In genomic region chr11:120623961-120624679, GRCm38 (mm10) we compare ENCODE assay signal across 9 mouse cellular contexts. TPM values are rescaled to one million over a fixed set of nuclear protein-coding genes. Genes with fewer than 3 reads are reported as not detected.
A peak's percentile ranks its signal among the peaks of the same experiment; 100 is the strongest.
DNase-seq lines count a peak whose midpoint lies in the region; ATAC-seq and TF ChIP-seq lines count a peak whose summit lies in the region.
"Had no signal": no experiment of that assay in that cellular context is flagged by ENCODE, and none has a peak within 500 bp of the region (broad histone marks: within the 10 kb centered on the region; RNA-seq: fewer than 3 reads in every experiment).

No protein-coding gene starts in this region.

- H3K27ac ChIP-seq in cortical plate, adult 2 months (ENCODE audit: insufficient read depth, low read length), result 0 out of 2 replicates have a peak overlapping the region, but pooled peaks have one; percentile 41
- peak overlapping the region; percentile 86 for H3K27ac ChIP-seq in kidney, embryonic 15.5 days
- H3K27ac ChIP-seq in neural tube, embryonic 14.5 days (ENCODE audit: low read depth, low read length), result peak overlapping the region; percentile 86

- 11% methylated on average over 30 of the region's 30 CpGs for WGBS in kidney, embryonic 15.5 days
- WGBS in lung, adult 2 months, result 11% methylated on average over 30 of the region's 30 CpGs
- 18% methylated on average over 22 of the region's 30 CpGs for WGBS in neural tube, embryonic 14.5 days

- peak overlapping the region; percentile 52 for H3K4me3 ChIP-seq in cortical plate, adult 2 months (ENCODE audit: insufficient read depth, low read length)
- H3K4me3 ChIP-seq in kidney, embryonic 15.5 days (replicated peaks), result peak overlapping the region; percentile 90
- peak overlapping the region; percentile 81 for H3K4me3 ChIP-seq in lung, adult 2 months (replicated peaks; ENCODE audit: extremely low read depth, low read depth, low read length)
- H3K4me3 ChIP-seq in neural tube, embryonic 14.5 days (ENCODE audit: low read depth, low read length), result peak overlapping the region; percentile 99

- DNase-seq in 3T3-L1 (ENCODE audit: low read depth, low spot score) (peak; percentile 88), ES-CJ7 (ENCODE audit: low read depth, low spot score) (peak; percentile 81)
- DNase-seq in lung, adult 2 months, result peak; percentile 62
- DNase-seq in thymus, postnatal 25 days, result peak; percentile 83

- H3K27me3 ChIP-seq in kidney, embryonic 15.5 days, result no peaks in the 10 kb centered on the region
- no peaks in the 10 kb centered on the region for H3K27me3 ChIP-seq in neural tube, embryonic 14.5 days (ENCODE audit: control insufficient read depth, insufficient read depth, low read length)

- H3K9me3 ChIP-seq in kidney, embryonic 15.5 days (replicated peaks), result no peaks in the 10 kb centered on the region
- no peaks in the 10 kb centered on the region for H3K9me3 ChIP-seq in neural tube, embryonic 14.5 days (ENCODE audit: control insufficient read depth, low read length)

- ATAC-seq in granulocyte monocyte progenitor cell, adult 5-6 weeks (replicated peaks; ENCODE audit: poor library complexity, severe bottlenecking), result 0 out of 2 replicates have a peak, but pooled peaks have one; percentile 18
- peak; percentile 78 for ATAC-seq in kidney, embryonic 15.5 days (replicated peaks; ENCODE audit: low FRiP score)
- ATAC-seq in neural tube, embryonic 14.5 days (ENCODE audit: low read depth), result peak; percentile 59

- peak overlapping the region; percentile 96 for H3K4me2 ChIP-seq in kidney, embryonic 15.5 days
- H3K4me2 ChIP-seq in neural tube, embryonic 14.5 days (ENCODE audit: low read depth, low read length), result peak overlapping the region; percentile 97

- H3K9ac ChIP-seq in kidney, embryonic 15.5 days, result peak overlapping the region; percentile 63
- peak overlapping the region; percentile 73 for H3K9ac ChIP-seq in neural tube, embryonic 14.5 days (replicated peaks; ENCODE audit: low read depth, low read length)

- peak; percentile 41 for TF ChIP-seq CTCF in cortical plate, adult 2 months (IDR thresholded peaks at IDR 0.05; ENCODE audit: extremely low read depth, insufficient read depth, low read length)
- peak; percentile 44; the same call in 1 of the 2 replicates for TF ChIP-seq CTCF in lung, adult 2 months (IDR thresholded peaks at IDR 0.05; ENCODE audit: insufficient read depth, low read length)

- H3K36me3 ChIP-seq in kidney, embryonic 15.5 days, result peaks cover 64% of the 10 kb centered on the region
- H3K36me3 ChIP-seq in neural tube, embryonic 14.5 days (ENCODE audit: control insufficient read depth, insufficient read depth, low read length), result peaks cover 23% of the 10 kb centered on the region; the same call in 1 of the 2 replicates

- H3K4me1 ChIP-seq in cortical plate, adult 2 months (ENCODE audit: control insufficient read depth, insufficient read depth, low read length), result peaks cover 3% of the 10 kb centered on the region
- H3K4me1 ChIP-seq in kidney, embryonic 15.5 days, result peaks cover 23% of the 10 kb centered on the region
- H3K4me1 ChIP-seq in lung, adult 2 months (ENCODE audit: control insufficient read depth, insufficient read depth, low read length), result peaks cover 11% of the 10 kb centered on the region
- peaks cover 11% of the 10 kb centered on the region for H3K4me1 ChIP-seq in neural tube, embryonic 14.5 days (ENCODE audit: control insufficient read depth, insufficient read depth, low read length)

- no peak for TF ChIP-seq POLR2A in cortical plate, adult 2 months (IDR thresholded peaks at IDR 0.05; ENCODE audit: extremely low read depth, insufficient read depth, low read length)
- TF ChIP-seq POLR2A in lung, adult 2 months (IDR thresholded peaks at IDR 0.05; ENCODE audit: borderline replicate concordance, extremely low read depth, low read depth, low read length), result no peak

RNA-seq across cellular contexts. Expression of gene Sirt7, which starts 0.9 kb away (rescaled TPM):
- 98.2 and 105 TPM in 2 replicates for polyA plus RNA-seq in cortical plate, adult 2 months (2012; rRNA removed)
- total RNA-seq in granulocyte monocyte progenitor cell, adult 5-6 weeks (2014; fragmentation: Nextera tagmentation), result 66.1 and 81.1 TPM in 2 replicates
- 57.4 and 75.0 TPM in 2 replicates for total RNA-seq in granulocyte monocyte progenitor cell, adult 5-6 weeks (2017)
- 32.7 and 33.9 TPM in 2 replicates for polyA plus RNA-seq in kidney, embryonic 15.5 days (2015; fragmentation: Nextera tagmentation; extraction: Ambion mirVana)
- polyA plus RNA-seq in lung, adult 2 months (2012; rRNA removed), result 75.2 and 84.1 TPM in 2 replicates
- 42.8 and 48.2 TPM in 2 replicates for polyA plus RNA-seq in neural tube, embryonic 14.5 days (2014; fragmentation: Nextera tagmentation; extraction: Ambion mirVana)

RNA-seq across cellular contexts. Expression of gene Pcyt2, which starts 6.4 kb away (rescaled TPM):
- polyA plus RNA-seq in cortical plate, adult 2 months (2012; rRNA removed), result 281 and 289 TPM in 2 replicates
- 48.1 and 70.3 TPM in 2 replicates for total RNA-seq in granulocyte monocyte progenitor cell, adult 5-6 weeks (2014; fragmentation: Nextera tagmentation)
- 21.9 and 35.5 TPM in 2 replicates for total RNA-seq in granulocyte monocyte progenitor cell, adult 5-6 weeks (2017)
- polyA plus RNA-seq in kidney, embryonic 15.5 days (2015; fragmentation: Nextera tagmentation; extraction: Ambion mirVana), result 118 and 140 TPM in 2 replicates
- 217 and 238 TPM in 2 replicates for polyA plus RNA-seq in lung, adult 2 months (2012; rRNA removed)
- 170 and 187 TPM in 2 replicates for polyA plus RNA-seq in neural tube, embryonic 14.5 days (2014; fragmentation: Nextera tagmentation; extraction: Ambion mirVana)

RNA-seq across cellular contexts. Expression of gene Mafg, which starts 9.3 kb away (rescaled TPM):
- polyA plus RNA-seq in cortical plate, adult 2 months (2012; rRNA removed), result 83.7 and 83.9 TPM in 2 replicates
- 28.7 and 37.0 TPM in 2 replicates for total RNA-seq in granulocyte monocyte progenitor cell, adult 5-6 weeks (2014; fragmentation: Nextera tagmentation)
- total RNA-seq in granulocyte monocyte progenitor cell, adult 5-6 weeks (2017), result 30.2 and 36.6 TPM in 2 replicates
- 32.2 and 35.9 TPM in 2 replicates for polyA plus RNA-seq in kidney, embryonic 15.5 days (2015; fragmentation: Nextera tagmentation; extraction: Ambion mirVana)
- polyA plus RNA-seq in lung, adult 2 months (2012; rRNA removed), result 41.5 and 51.3 TPM in 2 replicates
- polyA plus RNA-seq in neural tube, embryonic 14.5 days (2014; fragmentation: Nextera tagmentation; extraction: Ambion mirVana), result 30.5 and 36.8 TPM in 2 replicates

RNA-seq across cellular contexts. Expression of gene Npb, which starts 15.8 kb away (rescaled TPM):
- polyA plus RNA-seq in cortical plate, adult 2 months (2012; rRNA removed), result 0.58 and 1.1 TPM in 2 replicates
- not detected in 2 replicates for total RNA-seq in granulocyte monocyte progenitor cell, adult 5-6 weeks (2014; fragmentation: Nextera tagmentation)
- not detected in 2 replicates for total RNA-seq in granulocyte monocyte progenitor cell, adult 5-6 weeks (2017)
- 24.4 and 25.2 TPM in 2 replicates for polyA plus RNA-seq in kidney, embryonic 15.5 days (2015; fragmentation: Nextera tagmentation; extraction: Ambion mirVana)
- polyA plus RNA-seq in lung, adult 2 months (2012; rRNA removed), result 2.5 and 3.0 TPM in 2 replicates
- polyA plus RNA-seq in neural tube, embryonic 14.5 days (2014; fragmentation: Nextera tagmentation; extraction: Ambion mirVana), result 1.3 TPM in 1 of 2 replicates, not detected in the other
- total RNA-seq: gastrocnemius, adult 8-10 months had no signal

RNA-seq across cellular contexts. Expression of gene Pycr1, which starts 19.4 kb away (rescaled TPM):
- 2.2 and 3.6 TPM in 2 replicates for polyA plus RNA-seq in cortical plate, adult 2 months (2012; rRNA removed)
- total RNA-seq in granulocyte monocyte progenitor cell, adult 5-6 weeks (2014; fragmentation: Nextera tagmentation), result 14.6 and 15.9 TPM in 2 replicates
- total RNA-seq in granulocyte monocyte progenitor cell, adult 5-6 weeks (2017), result 4.6 and 8.9 TPM in 2 replicates
- 25.4 and 29.3 TPM in 2 replicates for polyA plus RNA-seq in kidney, embryonic 15.5 days (2015; fragmentation: Nextera tagmentation; extraction: Ambion mirVana)
- 4.1 and 4.5 TPM in 2 replicates for polyA plus RNA-seq in lung, adult 2 months (2012; rRNA removed)
- 15.3 and 24.9 TPM in 2 replicates for polyA plus RNA-seq in neural tube, embryonic 14.5 days (2014; fragmentation: Nextera tagmentation; extraction: Ambion mirVana)

Comparison
In these comparisons a context has a peak if more than half of its experiments do, and no peak if none do; other contexts are left out.
1. Peak in every context shown above with its lines: DNase-seq, ATAC-seq, H3K4me3 ChIP-seq and H3K27ac ChIP-seq.
2. ATAC-seq: peak in every context shown above with its lines; median percentile 78 in kidney, embryonic 15.5 days; 59 in neural tube, embryonic 14.5 days; 18 in granulocyte monocyte progenitor cell, adult 5-6 weeks.